ENCODE assay signal across 10 mouse cellular contexts in the genomic region with DNA sequence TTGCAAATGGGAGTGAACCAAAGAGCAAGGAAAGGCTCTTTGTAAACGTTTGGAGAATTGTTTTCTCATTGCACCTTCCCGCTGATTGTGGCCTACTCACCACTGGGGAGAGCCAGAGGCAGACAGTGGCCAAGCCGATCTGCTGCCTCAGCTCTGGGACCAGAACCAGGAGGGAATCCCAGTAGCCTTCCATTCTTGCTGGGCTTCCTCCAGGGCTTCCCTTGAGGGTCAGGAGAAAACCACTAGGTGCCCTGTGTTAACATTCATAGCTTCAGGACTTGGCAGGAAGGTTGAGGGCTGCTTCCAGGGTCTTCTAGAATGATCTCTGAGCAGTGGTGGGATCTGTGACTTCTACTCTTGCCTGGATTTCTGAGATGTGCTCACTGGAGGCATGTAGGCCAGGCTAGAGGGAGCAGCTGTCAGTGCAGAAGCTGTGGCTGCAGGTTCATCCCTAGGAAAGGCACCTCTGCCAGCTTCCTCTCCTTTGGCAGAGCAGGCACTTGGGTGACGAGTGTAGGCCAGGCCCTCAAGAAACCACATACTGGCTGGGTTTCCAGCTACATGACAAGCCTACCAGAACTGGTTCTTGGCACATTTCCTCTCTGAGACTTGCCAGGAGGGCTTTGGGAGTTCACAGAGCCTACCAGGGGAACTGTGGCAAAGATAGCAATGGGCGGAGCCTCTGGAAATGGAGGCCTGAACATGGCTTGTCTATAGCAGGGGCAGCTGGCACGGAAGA.
A peak's percentile ranks its signal among the peaks of the same experiment; 100 is the strongest.
DNase-seq lines count a peak whose midpoint lies in the region; ATAC-seq and TF ChIP-seq lines count a peak whose summit lies in the region.
"Had no signal": no experiment of that assay in that cellular context is flagged by ENCODE, and none has a peak within 500 bp of the region (broad histone marks: within the 10 kb centered on the region; RNA-seq: fewer than 3 reads in every experiment).

No protein-coding gene starts in this region.

- peaks cover 23% of the 10 kb centered on the region for H3K27me3 ChIP-seq in midbrain, postnatal 0 days (ENCODE audit: insufficient read depth, low read length)
- H3K27me3 ChIP-seq in midbrain, embryonic 14.5 days (ENCODE audit: control insufficient read depth, insufficient read depth, low read length): peaks cover 31% of the 10 kb centered on the region

- no peaks in the 10 kb centered on the region for H3K36me3 ChIP-seq in midbrain, postnatal 0 days (ENCODE audit: insufficient read depth, low read length)
- no peaks in the 10 kb centered on the region for H3K36me3 ChIP-seq in midbrain, embryonic 14.5 days (ENCODE audit: control insufficient read depth, insufficient read depth, low read length)

- H3K9me3 ChIP-seq in midbrain, postnatal 0 days (ENCODE audit: low read length): no peaks in the 10 kb centered on the region
- H3K9me3 ChIP-seq in midbrain, embryonic 14.5 days (ENCODE audit: control insufficient read depth, low read length): no peaks in the 10 kb centered on the region

- 77% methylated on average over 6 of the region's 6 CpGs for WGBS in midbrain, postnatal 0 days
- WGBS in midbrain, embryonic 14.5 days: 75% methylated on average over 6 of the region's 6 CpGs

- no peak for TF ChIP-seq CTCF in midbrain, postnatal 0 days (IDR thresholded peaks at IDR 0.05)

- no peaks in the 10 kb centered on the region for H3K4me1 ChIP-seq in midbrain, postnatal 0 days (ENCODE audit: insufficient read depth, low read length)
- no peaks in the 10 kb centered on the region for H3K4me1 ChIP-seq in midbrain, embryonic 14.5 days (ENCODE audit: control insufficient read depth, insufficient read depth, low read length)

- ATAC-seq in midbrain, postnatal 0 days (ENCODE audit: low FRiP score): no peak
- no peak for ATAC-seq in midbrain, embryonic 14.5 days (ENCODE audit: low FRiP score, low TSS enrichment)
- ATAC-seq: intestine, embryonic 16.5 days had no signal

- H3K4me3 ChIP-seq in midbrain, postnatal 0 days (ENCODE audit: low read depth, low read length): peak overlapping the region; percentile 53; the same call in 1 of the 2 replicates
- no peak overlapping the region for H3K4me3 ChIP-seq in midbrain, embryonic 14.5 days (replicated peaks; ENCODE audit: low read depth, low read length)

- no peak overlapping the region for H3K27ac ChIP-seq in midbrain, postnatal 0 days (ENCODE audit: low read depth, low read length)
- no peak overlapping the region for H3K27ac ChIP-seq in midbrain, embryonic 14.5 days (replicated peaks; ENCODE audit: low read depth, low read length)

- H3K9ac ChIP-seq in midbrain, postnatal 0 days (replicated peaks; ENCODE audit: low read length, poor library complexity, severe bottlenecking): no peak overlapping the region
- H3K9ac ChIP-seq in midbrain, embryonic 14.5 days (replicated peaks; ENCODE audit: low read length): no peak overlapping the region

- no peak overlapping the region for H3K4me2 ChIP-seq in midbrain, postnatal 0 days (ENCODE audit: low read depth, low read length, poor library complexity, severe bottlenecking)
- H3K4me2 ChIP-seq in midbrain, embryonic 14.5 days (ENCODE audit: low read length): no peak overlapping the region

- peak; percentile 58 for DNase-seq in adrenal gland, adult 2 months
- DNase-seq in adrenal gland, adult 18-20 months (ENCODE audit: low spot score in 2 of 2): no peak
- peak; percentile 18 for DNase-seq in midbrain, postnatal 0 days (ENCODE audit: low spot score)
- DNase-seq in midbrain, embryonic 14.5 days: no peak
- peak; percentile 23 for DNase-seq in kidney, postnatal 10 days
- DNase-seq in skeletal muscle tissue, adult 2 months (ENCODE audit: low read depth, low spot score): peak; percentile 70
- no peak for DNase-seq in thymus, adult 18-20 months
- no peak for DNase-seq in cerebellum, postnatal 36 days
- DNase-seq: cerebellum, adult 11 months had no signal

Comparison
In these comparisons a context has a peak if more than half of its experiments do, and no peak if none do; other contexts are left out.
1. DNase-seq: peak in adrenal gland, adult 2 months (single experiment), midbrain, postnatal 0 days (single experiment), kidney, postnatal 10 days (single experiment) and skeletal muscle tissue, adult 2 months (single experiment); none in adrenal gland, adult 18-20 months (0 of 2), midbrain, embryonic 14.5 days (single experiment), thymus, adult 18-20 months (0 of 2) and cerebellum, postnatal 36 days (0 of 2).